Mouse (Mus musculus) ES-E14 (cell line): ENCODE measurements around the gene Frem1. TPM values are rescaled to one million over a fixed set of nuclear protein-coding genes. Genes with fewer than 3 reads are reported as not detected.

Source experiments
- DNase-seq: peaks from one replicate; pipeline ENCODE4 v3.0.0-alpha.2; 2013; ENCODE audit warnings: low read depth, low spot score
- H3K27ac ChIP-seq: 2 replicates; pipeline ENCODE4 v1.5.1; 2012; ENCODE audit warnings: low read depth, mild to moderate bottlenecking, low read length, moderate library complexity, mixed read lengths; ENCODE audit not compliant: poor library complexity, insufficient read depth, severe bottlenecking
- H3K36me3 ChIP-seq: 2 replicates; pipeline ENCODE4 v1.6.1; 2012; ENCODE audit warnings: mild to moderate bottlenecking, low read length, moderate library complexity, mixed read lengths; ENCODE audit not compliant: control insufficient read depth, poor library complexity, insufficient read depth, severe bottlenecking
- H3K4me1 ChIP-seq, 2 experiments: fragments of 150-350 bp in 1 of 2; sonication (generic) in 1 of 2; 2 replicates each; pipeline ENCODE4 v1.6.1; 2012; ENCODE audit warnings: low read length in 2 of 2, mild to moderate bottlenecking in 1 of 2, mixed read lengths in 1 of 2; ENCODE audit not compliant: control insufficient read depth in 2 of 2, insufficient read depth in 2 of 2, poor library complexity in 1 of 2
- H3K4me3 ChIP-seq, 2 experiments: fragments of 150-350 bp in 1 of 2; sonication (generic) in 1 of 2; 2 replicates each; pipeline ENCODE4 v1.5.1; 2012; ENCODE audit warnings: low read length in 2 of 2, low read depth in 1 of 2, mild to moderate bottlenecking in 1 of 2, mixed read lengths in 1 of 2; ENCODE audit not compliant: insufficient read depth in 1 of 2, poor library complexity in 1 of 2, severe bottlenecking in 1 of 2
- H3K9ac ChIP-seq: 2 replicates; pipeline ENCODE4 v1.6.1; 2012; ENCODE audit warnings: low read depth, mild to moderate bottlenecking, low read length, mixed read lengths; ENCODE audit not compliant: poor library complexity, insufficient read depth, severe bottlenecking
- H3K9me3 ChIP-seq: fragments of 150-350 bp; sonication (generic); 2 replicates; pipeline ENCODE4 v1.6.1; 2012; ENCODE audit warnings: low read depth, mild to moderate bottlenecking, low read length; ENCODE audit not compliant: control insufficient read depth, insufficient read depth
- CHD2 ChIP-seq: IDR thresholded peaks from 2 replicates; pipeline ENCODE4 v1.6.1; 2014; ENCODE audit warnings: mild to moderate bottlenecking, low read depth, low read length, inconsistent platforms
- HCFC1 ChIP-seq: IDR thresholded peaks from 2 replicates; pipeline ENCODE4 v1.6.1; 2012; ENCODE audit warnings: low read length, inconsistent platforms, borderline replicate concordance; ENCODE audit not compliant: insufficient read depth
- MAFK ChIP-seq: IDR thresholded peaks from 2 replicates; pipeline ENCODE4 v1.6.1; 2014; ENCODE audit warnings: mild to moderate bottlenecking, low read depth, low read length, inconsistent platforms; ENCODE audit not compliant: insufficient read depth
- ZC3H11A ChIP-seq: IDR thresholded peaks from 2 replicates; pipeline ENCODE4 v1.6.1; 2012; ENCODE audit warnings: low read depth, mild to moderate bottlenecking, inconsistent platforms, low read length, borderline replicate concordance
- ZNF384 ChIP-seq: IDR thresholded peaks from 2 replicates; pipeline ENCODE4 v1.6.1; 2012; ENCODE audit warnings: low read depth, low read length, inconsistent platforms
- in situ Hi-C, 2 experiments: fragments of 600-800 bp; cut with MboI; formaldehyde crosslinking; loops; one replicate each; pipeline ENCODE4 v1.15.1; 2025; ENCODE audit warnings: low sequenced_read_pairs in 2 of 2, inconsistent platforms in 1 of 2; ENCODE audit not compliant: unreplicated experiment in 2 of 2
- total RNA-seq: library from RNA; depleted of rRNA; stranded (reverse); fragments of 300-350 nt; gene quantifications from 2 replicates; pipeline ENCODE4 v1.2.3, GENCODE M21; 2012

The Frem1 gene
- total RNA-seq, 1 experiment = 0.58 TPM

DNA sequence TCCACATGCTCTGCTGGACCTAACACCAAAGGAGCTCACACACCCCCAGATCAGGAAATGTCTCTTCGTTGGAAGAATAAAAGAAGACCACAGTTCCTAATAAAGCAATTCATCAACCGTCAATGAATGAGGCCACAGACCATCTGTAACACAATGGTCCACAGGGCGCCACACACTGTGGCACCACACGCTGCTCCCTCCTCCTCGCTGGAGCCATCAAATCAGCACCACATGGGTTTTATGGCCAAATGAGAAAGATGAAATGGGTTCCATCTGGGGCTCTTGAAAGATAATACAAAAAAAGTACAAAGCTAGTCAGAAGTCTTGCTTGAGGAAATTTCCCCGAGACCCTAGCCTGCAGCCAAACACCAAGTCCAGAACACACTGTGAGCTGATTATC, 6.9 kb downstream of the Frem1 start:
- no peak for TF ChIP-seq HCFC1
- TF ChIP-seq MAFK = no peak
- no peak for TF ChIP-seq CHD2
- no peak for TF ChIP-seq ZC3H11A
- no peaks in the 10 kb centered on the region for H3K36me3 ChIP-seq
- DNase-seq = no peak
- in situ Hi-C loops = no loop called here
- H3K27ac ChIP-seq = no peak overlapping the region
- H3K4me1 ChIP-seq = no peaks in the 10 kb centered on the region
- no peak overlapping the region for H3K4me3 ChIP-seq
- H3K9ac ChIP-seq = no peak overlapping the region
- H3K9me3 ChIP-seq = no peaks in the 10 kb centered on the region

DNA sequence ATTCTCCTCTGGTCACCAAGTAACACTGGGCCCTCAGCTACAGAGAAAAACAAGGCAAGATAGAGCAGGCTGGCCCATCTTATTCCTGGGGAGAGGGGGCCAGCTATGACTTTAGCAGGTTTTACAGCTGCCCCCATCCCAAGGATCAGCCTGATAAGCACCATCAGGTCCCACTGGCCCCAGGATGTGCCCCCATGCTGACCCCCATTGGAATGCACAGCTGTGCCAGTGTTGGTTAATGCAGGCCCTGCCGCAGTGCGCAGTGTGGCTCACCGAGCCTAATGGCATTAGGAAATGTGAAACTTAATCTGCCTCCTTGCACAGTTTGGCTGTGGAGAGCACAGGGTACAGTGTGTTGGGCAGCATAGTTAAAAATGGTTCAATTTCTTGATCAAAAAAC, 11.4 kb downstream of the Frem1 start:
- no peaks in the 10 kb centered on the region for H3K9me3 ChIP-seq
- no peak overlapping the region for H3K27ac ChIP-seq
- no peak overlapping the region for H3K9ac ChIP-seq
- H3K4me3 ChIP-seq = no peak overlapping the region
- no peak for DNase-seq
- H3K4me1 ChIP-seq = no peaks in the 10 kb centered on the region
- in situ Hi-C loops = no loop called here
- no peak for TF ChIP-seq MAFK
- TF ChIP-seq CHD2 = no peak
- no peaks in the 10 kb centered on the region for H3K36me3 ChIP-seq

DNA sequence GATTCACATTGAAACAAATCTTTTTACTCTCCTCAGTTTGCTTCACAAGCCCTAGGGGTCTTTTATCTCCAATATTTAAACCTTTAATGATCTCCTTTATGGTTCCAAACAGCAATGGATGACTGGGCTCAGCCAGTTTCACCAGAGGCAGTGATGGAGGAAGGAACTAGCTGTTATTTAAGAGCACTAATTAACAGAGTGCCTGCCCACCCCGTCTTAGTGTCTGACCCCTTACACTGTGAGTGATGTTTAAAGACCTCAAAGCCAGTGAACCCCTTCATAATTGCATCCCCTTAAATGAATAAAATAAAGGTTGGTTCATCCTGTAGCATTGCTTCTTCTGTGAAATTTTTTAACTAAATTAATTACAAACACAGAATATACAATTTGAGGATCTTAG, 19.4 kb downstream of the Frem1 start:
- in situ Hi-C loops = no loop called here
- H3K9me3 ChIP-seq = no peaks in the 10 kb centered on the region
- H3K4me1 ChIP-seq = no peaks in the 10 kb centered on the region
- no peak for DNase-seq
- H3K9ac ChIP-seq = no peak overlapping the region
- no peak overlapping the region for H3K27ac ChIP-seq
- H3K36me3 ChIP-seq = no peaks in the 10 kb centered on the region
- H3K4me3 ChIP-seq = no peak overlapping the region
- TF ChIP-seq MAFK (no peak), CHD2 (no peak), HCFC1 (no peak), ZC3H11A (no peak), ZNF384 (no peak)

DNA sequence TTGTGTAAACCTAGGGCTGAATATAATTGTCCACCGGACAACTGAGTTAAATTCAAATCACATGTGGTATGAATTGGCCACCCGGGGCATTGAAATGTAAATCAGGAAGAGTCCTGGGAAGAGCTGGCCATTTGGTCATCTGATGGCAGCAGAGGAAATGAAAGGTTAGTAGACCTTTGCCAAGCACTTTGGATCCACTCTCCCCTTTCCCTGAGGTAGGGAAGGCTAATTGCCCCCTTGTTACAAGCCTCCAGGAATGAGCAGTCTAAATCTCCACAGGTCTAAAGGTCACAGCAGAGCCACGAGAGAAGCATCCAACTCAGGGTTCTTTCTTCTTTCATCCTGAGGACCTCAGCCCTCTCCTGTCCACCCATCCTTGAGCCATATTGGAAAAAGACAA, 20.5 kb downstream of the Frem1 start:
- in situ Hi-C loops = no loop called here
- H3K27ac ChIP-seq = no peak overlapping the region
- no peak overlapping the region for H3K4me3 ChIP-seq

DNA sequence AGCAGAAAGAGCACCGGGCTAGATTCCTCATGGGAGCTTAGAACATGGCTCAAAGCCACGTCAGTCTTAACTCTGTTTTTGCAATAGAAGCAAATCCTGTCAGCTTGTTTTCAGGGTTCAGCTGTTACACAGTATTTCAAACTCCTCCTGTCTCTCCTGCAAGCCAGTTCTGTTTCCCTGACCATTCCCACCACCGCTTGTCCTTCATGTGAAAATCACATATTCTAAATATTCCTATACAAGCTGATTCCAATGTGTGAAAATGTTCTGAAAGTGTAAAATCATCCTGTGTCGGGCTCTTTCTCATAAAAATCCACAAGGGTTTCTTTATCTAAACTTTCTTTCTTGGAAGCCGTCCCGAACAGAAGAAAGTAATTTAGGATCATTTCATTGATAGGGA, 22.0 kb downstream of the Frem1 start:
- DNase-seq = no peak
- in situ Hi-C loops = no loop called here
- Histone ChIP-seq H3K9me3 (no peaks in the 10 kb centered on the region), H3K36me3 (no peaks in the 10 kb centered on the region), H3K4me1 (no peaks in the 10 kb centered on the region), H3K9ac (no peak overlapping the region), H3K27ac (no peak overlapping the region), H3K4me3 (no peak overlapping the region)
- TF ChIP-seq ZNF384 (no peak), HCFC1 (no peak), MAFK (no peak), CHD2 (no peak), ZC3H11A (no peak)

More for the DNA sequence above, 20.5 kb downstream of the Frem1 start:
- H3K9ac ChIP-seq = no peak overlapping the region
- DNase-seq = no peak
- no peaks in the 10 kb centered on the region for H3K4me1 ChIP-seq
- H3K9me3 ChIP-seq = no peaks in the 10 kb centered on the region
- no peaks in the 10 kb centered on the region for H3K36me3 ChIP-seq
- no peak for TF ChIP-seq ZNF384
- TF ChIP-seq HCFC1 = no peak
- no peak for TF ChIP-seq CHD2
